Comparison of ENCODE assay signal across 1 mouse cellular context in genomic region chr7:43712917-43713316, GRCm38 (mm10).
TF ChIP-seq lines count a peak whose summit lies in the region.

No protein-coding gene starts in this region.

TF ChIP-seq in ES-E14, 5 proteins besides CTCF, POLR2A, EP300 and RAD21 (continued from another document):
- TF ChIP-seq CHD2 (IDR thresholded peaks at IDR 0.05; ENCODE audit: low read depth, low read length) (no peak), ZC3H11A (IDR thresholded peaks at IDR 0.05; ENCODE audit: borderline replicate concordance, low read depth, low read length) (no peak)
